Mouse (Mus musculus): Measurements from ENCODE around the gene Limk2.

DNA sequence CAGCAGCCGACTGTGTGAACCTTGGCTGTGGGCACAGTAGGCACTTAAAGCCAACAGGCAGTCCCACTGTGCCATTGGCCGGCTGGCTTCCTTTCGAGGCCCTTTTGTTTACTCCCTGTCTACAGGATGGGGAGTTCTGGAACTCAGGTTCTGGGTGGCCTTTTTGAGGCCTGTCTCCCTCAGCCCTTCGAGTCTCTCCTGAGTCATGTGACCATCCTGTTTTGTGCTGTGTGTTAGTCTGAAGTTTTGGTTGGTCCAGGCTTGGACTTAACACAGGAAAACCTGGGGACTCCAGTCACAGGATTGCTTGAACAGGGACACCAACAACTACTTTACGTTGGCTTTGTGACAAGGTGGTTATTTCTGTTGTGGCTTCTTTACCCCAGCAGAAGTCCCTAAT is 112.9 kb downstream of the Limk2 start:
- TF ChIP-seq CTCF (IDR thresholded peaks at IDR 0.05; ENCODE audit: control insufficient read depth, insufficient read depth, insufficient read length) (no peak), USF1 (IDR thresholded peaks at IDR 0.05; ENCODE audit: low read depth) (peak; percentile 39), MYOG (IDR thresholded peaks at IDR 0.05; ENCODE audit: control insufficient read depth, extremely low read depth, insufficient read length) (no peak), MAX (IDR thresholded peaks at IDR 0.05) (no peak)
